Mouse (Mus musculus): ENCODE measurements at regions not wholly inside any gene's neighbourhood (a gene's known extent, or its start where the extent isn't known, plus 50 kb on each side); places are given as distances from the start of the nearest gene placed in this dataset.
"Not testable (repeated sequence)": the region's sequence is repeated elsewhere in the genome, so short reads cannot be mapped to it uniquely, and the experiment has no call there.

DNA sequence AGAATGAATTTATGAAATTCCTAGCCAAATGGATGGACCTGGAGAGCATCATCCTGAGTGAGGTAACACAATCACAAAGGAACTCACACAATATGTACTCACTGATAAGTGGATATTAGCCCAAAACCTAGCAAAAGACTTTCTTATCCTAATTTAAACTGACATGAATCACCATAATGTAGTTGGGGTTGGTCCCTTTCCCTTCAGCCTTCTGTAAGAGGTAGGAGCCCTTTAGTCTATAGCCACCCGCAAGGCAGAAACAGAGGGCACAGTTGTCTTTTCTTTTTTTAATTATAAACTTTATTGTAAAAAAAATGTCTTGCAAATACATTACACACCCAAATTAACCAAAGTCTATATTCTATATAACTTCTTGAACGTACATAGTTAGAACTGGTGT lies 81.3 kb downstream of the Ogfrl1 start:
- not testable (repeated sequence) for DNase-seq (ENCODE audit: extremely low spot score, low read depth, low spot score)

DNA sequence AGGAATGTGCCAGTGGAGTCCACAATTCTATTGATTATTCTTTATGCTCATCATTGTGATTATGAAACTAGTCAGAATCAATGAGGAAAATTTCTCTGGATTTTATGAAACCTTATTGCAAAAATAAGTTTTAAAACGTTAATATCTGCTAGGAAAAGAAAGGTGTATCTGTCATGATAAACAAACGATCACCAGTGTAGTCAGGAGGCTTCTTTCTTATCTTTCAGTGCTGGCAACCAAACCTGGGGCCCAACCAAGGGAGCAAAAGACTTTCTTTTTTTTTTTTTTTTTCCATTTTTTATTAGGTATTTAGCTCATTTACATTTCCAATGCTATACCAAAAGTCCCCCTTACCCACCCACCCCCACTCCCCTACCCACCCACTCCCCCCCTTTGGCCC lies 82.7 kb downstream of the Ogfrl1 start:
- not testable (repeated sequence) for DNase-seq (ENCODE audit: extremely low spot score, low read depth, low spot score)

DNA sequence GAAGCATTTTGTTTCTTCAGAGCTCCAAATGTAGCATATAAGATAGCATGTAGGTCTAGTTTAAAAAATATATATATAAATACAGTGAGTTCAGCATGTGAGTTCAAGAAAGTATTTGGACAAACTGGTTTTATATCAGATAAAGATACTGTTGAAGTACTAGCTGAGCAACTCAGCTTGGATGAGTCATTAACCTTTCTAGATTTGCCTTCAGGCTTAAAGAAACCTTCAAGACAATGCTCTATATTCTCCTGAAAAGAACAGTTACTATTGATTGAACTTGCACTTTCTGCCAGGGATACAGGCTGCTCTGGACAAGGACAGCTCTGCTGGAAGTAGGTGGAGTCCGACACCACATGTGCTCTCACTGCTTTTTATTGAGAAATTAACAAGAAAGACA lies 104.9 kb downstream of the Ogfrl1 start:
- no peak for DNase-seq (ENCODE audit: extremely low spot score, low read depth, low spot score)

DNA sequence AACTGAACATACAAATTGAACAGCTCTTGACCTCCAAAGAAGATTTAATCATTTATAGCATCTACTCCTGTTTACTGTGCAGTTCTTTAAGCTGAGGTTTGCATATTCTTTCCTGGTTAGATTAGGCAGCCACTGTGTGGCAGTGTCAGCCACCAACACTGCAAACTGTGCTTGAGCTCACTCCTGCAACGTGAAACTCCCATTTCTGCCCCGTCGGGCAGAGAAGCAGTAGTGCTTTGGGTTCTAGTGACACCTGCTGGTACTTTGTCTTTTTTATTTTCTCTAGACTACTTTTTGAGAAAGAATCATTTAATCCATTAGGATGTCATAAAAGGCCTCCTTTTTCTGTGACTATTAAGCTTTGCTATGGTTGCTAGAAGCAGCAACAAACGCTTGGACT lies 110.8 kb downstream of the Ogfrl1 start:
- no peak for DNase-seq (ENCODE audit: extremely low spot score, low read depth, low spot score)

DNA sequence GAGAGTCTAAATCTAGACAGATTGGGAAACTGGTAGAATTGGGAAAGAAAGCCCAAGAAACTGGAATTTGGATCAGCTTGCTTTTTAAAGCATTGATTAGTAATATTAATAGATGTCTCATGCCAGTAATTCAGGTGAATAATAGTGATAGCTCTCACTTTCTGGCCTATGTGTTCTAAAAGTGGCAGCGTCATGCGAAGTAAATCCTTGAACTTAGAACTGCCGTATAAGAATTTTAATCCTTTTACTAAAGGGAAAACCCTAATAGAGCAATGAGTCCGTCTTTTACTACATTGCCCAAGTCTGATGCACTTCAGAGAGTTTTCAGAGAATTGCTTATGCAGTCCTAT lies 114.7 kb downstream of the Ogfrl1 start:
- no peak for DNase-seq (ENCODE audit: extremely low spot score, low read depth, low spot score)

DNA sequence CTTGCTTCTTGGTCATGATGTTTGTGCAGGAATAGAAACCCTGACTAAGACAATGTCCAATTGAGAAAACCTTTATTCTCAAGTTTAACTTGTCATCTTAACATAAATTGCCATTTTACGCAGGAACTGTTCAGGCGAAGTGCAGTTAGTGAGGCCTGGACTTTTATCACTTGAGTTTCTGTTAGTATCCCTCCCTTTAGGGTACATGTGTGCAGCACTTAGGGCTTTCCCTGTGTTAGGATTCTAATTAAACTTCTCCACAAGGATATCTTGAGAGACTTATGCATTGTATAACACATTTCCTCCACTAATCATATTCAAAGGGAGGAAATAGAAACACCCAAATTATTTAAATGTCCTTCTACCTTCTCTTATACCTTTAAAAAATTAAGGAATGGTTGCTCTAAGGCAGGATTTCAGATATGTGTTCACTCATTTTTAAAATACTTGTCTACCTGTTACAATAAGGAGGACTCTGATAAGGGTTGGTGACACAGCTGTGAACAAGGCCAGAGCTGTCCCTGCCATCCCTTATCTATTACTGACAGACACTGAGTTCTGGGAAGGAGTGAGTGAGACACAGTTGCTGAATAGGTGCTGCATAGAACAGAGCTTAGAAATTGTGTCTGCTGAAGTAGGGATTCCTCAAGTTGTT lies 115.2 kb downstream of the Ogfrl1 start:
- no peak for DNase-seq (ENCODE audit: extremely low spot score, low read depth, low spot score)

DNA sequence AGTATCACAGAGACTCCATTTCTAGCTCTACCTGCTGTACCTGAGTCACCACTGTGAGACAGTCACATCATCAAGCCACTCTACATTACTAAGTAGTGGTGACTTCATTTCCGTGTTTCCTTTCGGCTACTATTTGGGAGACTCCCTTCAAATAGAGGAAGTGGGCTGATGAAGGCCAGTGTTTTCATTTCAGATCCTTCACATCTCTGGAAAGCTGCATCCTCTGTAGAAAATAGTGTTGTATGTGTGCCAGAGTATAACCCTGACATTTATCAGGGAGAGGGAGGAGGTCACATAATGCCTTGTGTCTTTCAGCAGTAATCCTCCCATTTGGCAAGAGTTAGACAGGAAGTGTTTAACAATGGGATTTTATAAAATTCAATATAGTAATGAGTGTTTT lies 117.7 kb downstream of the Ogfrl1 start:
- DNase-seq (ENCODE audit: extremely low spot score, low read depth, low spot score): no peak

DNA sequence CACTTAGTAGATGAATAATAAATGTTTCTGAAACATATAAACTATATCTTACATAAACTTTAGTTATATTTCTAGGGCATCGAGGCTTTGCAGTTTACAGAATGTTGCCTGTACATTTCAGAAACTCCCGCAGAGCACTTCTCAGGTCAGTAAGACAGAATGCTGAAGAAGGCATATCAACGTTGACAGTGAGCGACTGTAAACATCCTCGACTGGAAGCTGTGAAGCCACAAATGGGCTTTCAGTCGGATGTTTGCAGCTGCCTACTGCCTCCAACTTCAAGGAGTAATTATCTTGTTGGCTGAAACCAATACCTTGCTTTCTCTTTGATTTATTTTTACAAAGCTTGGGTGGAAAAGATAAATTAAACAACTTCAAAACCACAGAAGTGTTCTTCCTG lies 125.5 kb downstream of the Ogfrl1 start:
- DNase-seq (ENCODE audit: extremely low spot score, low read depth, low spot score): no peak

DNA sequence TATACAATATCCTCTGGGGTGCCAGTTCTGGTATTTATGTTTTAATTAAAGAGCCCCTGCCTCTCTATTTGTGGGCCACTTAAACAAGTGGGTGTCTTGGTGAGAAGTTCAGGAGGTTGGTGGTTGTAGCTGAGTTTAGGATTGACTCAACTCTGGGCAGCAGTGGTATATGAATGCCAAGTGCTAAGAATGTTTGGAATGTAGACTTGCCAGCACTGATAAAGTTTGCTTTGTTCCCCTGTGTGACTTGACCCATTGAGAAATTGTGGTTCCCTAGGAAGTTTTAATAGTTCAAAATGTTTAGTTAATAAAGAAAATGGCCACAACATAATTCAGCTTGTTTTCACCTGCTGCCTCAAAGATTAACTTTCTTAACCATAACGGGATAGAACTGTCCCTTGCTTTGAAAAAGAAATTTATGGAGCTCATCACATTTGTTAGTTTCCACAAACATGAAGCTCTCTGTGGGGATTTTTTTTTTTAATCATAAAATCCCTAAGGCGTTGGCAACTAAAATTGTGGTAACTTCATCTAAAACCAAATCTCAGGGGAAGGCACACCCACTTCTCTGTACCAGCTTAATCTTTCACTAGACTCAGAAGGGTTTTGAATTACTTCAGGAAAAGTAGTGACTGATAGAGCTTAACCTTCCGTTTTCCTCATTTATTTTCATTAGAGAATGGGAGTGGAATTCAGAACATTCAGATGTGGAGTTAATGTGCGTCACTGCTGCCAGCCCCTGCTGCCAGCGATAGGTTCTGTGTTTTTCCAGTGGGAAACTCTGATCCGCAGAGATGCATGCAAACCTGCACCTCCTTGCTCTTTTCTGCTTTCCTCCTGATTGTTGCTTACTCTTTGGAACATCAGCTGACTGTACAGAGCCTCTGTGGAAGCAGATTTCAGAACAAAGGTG lies 126.4 kb downstream of the Ogfrl1 start:
- DNase-seq (ENCODE audit: extremely low spot score, low read depth, low spot score): no peak

DNA sequence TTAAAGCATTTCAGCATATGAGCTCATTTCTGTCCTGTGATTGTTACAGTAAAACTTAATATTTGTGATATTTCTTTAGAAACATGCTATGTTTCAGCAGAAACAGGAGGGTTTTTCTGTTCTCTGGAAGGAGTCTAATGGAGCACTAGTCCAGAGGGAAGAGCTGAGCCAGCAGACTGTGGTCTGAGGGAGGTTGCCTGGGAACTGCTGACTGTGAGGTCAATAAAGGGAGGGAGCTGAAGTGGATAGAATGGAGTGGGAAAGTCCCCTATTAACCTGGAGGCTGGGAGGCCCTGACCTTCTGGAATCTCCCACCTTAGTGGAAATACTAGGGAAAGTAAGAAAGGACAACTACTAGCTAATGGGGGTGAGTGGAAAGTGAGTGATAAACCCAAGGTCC lies 129.5 kb downstream of the Ogfrl1 start:
- DNase-seq (ENCODE audit: extremely low spot score, low read depth, low spot score): no peak

DNA sequence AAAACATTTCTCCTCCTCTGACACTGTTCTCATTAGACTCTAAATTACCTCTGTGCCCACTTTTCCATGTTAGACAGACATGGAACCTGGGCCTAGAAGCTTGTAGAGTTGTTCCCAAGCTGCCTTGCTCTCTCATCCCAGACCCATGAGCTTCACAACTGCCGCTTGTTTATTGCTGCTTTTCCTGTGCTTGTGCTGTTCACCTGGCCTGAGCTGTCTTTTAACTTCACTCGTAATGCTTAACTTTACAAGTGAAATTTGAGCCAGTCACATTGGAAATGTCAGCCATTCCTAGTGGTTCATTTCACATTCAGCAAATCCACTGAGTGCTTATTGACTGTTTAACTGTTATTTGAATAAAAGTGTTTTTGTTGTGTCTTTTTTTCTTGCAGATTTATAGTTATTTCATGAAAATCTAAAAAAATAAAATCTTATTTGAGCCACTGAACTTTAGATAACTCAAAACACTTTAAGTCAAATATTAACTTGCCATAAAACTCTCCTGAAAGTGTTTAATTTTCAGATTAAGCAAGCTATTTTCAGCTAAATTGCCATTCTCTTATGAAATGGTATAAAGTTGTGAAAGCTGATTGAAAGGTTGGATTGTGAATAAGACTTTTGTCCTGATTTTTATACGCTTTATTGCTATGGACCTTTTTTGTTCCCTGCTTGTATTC lies 131.9 kb downstream of the Ogfrl1 start:
- no peak for DNase-seq (ENCODE audit: extremely low spot score, low read depth, low spot score)

DNA sequence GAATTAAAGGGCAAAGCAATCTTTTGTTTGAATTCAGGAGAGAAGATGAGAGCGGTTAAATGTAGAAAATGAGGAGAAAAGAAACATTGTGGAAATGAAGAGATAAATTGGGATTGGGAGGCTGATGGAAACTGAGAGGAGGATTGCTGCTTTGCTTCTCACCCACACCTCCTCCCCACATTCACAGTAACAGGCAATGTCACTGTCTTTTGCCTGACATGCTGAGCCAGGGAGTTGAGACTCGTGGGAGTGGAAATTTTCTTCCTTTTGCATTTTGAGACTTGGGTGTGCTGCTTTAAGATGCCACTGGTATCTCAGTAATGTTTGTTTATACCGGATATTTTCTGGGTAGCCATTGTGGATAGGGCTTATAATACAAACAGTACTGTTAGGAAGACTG lies 133.3 kb downstream of the Ogfrl1 start:
- DNase-seq (ENCODE audit: extremely low spot score, low read depth, low spot score): no peak

DNA sequence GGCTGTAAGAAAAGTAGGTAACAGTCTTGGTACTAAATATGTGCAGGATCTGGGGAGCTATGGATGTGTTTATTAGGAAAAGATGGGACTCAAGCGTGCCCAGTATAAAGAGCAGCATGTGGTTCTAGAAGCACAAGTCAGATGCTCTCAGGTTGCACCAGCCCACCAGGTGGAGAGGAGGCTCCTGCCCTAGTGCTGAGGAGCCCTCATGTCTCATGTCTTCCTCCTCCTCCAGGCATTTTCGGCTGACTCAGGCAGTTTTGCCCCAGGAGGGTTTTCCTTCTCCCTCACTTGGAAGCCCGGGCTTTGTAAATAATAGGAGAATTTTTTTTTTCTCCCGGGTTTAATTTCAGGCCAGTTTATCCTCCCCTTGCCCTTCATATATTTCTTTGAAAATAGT lies 133.8 kb downstream of the Ogfrl1 start:
- no peak for DNase-seq (ENCODE audit: extremely low spot score, low read depth, low spot score)

DNA sequence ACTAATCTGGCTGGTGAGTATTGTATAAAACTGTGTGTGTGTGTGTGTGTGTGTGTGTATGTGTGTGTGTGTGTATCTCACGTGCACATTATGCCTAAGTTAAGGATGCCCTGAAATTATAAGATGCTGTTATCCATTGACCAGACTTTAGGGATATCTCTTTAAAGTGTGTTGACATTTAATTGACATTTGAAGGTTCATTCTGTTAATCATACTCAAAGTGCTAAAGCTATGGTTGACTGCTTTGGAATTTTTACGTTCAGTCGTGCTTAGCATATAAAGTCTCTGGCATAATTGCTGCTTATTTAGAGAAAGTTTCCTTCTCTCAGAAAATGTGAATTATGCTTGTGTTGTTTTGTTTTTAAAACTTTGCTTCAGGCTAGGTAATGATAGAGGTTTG lies 135.9 kb downstream of the Ogfrl1 start:
- no peak for DNase-seq (ENCODE audit: extremely low spot score, low read depth, low spot score)

DNA sequence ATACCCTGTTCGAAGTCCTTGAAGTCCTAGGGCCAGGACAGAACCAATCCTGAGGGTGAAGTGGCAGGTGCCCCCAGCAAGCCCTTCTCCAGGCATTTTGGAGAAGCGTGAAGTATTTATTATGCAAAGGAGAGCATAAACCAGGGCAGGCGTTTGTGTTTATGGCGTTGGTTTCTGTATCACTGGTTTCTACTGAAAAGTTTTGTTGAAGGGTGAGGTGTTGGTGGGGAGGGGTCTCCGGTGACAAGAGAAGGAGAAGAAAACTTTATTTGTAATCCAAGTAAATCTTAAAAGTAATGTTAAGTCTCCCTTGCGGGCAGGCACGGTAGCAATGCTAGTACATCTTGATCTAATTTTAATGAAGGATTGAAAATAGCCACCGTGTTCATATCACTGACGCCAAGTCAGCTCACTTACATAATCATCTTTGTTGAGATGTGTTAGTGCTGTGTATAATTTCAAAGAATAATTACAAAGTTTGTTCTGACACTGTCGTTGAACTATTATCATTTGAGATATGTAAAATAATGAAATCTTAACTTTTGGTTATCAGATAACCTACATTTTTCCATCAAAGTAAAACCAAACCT lies 140.2 kb downstream of the Ogfrl1 start:
- DNase-seq (ENCODE audit: extremely low spot score, low read depth, low spot score): no peak

DNA sequence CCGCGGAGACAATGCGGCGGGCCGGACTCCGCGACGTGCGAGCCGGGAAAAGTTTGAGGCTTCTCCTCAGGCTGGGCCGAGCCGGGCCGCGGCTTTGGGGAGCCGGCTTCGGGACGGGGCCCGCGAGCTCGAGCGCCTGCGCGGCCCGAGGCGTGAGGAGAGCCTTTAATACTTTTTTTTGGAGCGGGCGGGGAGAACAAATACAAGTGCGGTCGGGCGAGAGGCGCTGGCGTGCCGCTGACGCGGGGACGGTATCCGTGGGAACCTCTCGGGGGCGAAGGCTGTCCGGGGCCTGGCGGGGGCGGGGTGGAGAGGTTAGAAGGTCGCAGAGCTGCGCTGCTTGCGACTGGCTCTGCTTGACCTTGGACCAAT lies 141.0 kb downstream of the Ogfrl1 start:
- no peak for DNase-seq (ENCODE audit: extremely low spot score, low read depth, low spot score)

DNA sequence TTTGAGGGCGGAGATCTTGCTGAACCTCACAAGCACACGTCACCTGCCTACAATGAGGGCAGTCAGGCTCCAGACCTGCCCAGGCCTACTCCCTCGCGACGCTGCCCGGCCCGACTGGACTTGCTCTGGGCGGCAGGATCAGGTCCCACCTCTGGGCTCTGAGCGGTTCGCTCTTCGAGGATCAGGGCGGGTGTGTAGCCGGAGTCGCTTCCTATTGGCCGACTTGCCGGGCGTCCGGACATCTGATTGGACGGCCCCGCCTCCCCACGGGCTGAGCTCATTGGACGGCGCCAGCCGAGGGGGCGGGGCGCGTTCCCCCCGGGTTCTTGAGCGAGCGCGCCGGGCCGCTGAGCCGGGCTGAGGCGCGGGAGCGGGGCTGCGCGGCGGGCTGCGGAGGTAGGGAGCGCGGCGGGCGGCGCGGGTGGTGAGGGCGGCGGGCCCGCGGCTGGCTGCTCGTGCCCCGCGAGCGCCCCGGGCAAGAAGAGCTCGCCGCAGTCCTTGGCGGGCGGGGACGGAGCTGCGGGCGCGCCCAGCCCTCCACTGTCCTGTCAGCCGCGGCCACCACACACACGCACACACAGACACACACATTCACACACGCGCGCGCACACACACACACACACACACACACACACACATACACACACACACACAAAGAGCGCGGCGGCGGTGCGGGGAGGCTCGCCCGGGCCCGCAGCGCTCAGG lies 141.5 kb downstream of the Ogfrl1 start:
- peak; percentile 73 for DNase-seq (ENCODE audit: extremely low spot score, low read depth, low spot score)

DNA sequence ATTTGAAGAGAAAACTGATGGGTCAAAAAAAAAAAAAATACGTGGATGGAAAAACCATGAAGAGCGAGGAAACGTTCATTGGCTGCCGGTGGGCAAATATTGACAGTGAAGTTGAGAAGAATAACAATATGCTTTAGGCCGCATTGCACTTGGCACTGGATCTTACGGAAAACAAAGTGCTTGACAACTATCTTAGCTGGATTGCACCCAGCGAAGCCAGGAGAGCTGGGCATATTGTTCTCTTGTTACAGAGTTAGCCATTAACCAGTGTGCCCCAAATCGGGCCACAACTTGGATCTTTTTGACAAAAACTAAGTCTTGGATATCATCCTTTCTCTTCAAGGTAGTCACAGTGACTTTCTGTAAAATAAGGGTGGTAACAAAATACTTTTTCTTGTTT lies 143.3 kb downstream of the Ogfrl1 start:
- no peak for DNase-seq (ENCODE audit: extremely low spot score, low read depth, low spot score)

DNA sequence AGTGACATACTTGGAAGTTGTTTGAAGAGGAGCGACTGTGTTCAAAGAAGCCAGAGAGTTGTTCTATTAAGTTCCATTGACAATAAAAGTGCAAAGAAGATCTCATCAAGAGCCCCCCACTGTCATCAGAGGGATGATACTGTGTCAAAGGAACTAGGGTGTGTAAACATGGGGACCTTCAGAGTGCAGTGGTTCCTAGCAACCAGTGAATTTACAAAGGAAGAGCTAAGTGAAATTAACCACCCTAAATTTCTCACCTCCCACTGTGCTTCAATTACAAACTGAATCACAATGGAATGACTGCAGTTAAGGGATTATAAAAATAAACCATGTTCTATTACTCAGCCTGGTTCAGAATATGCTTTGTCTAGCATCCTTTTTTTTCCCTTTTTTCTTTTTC lies 129.5 kb upstream of the 4933415F23Rik start:
- no peak for DNase-seq (ENCODE audit: extremely low spot score, low read depth, low spot score)

DNA sequence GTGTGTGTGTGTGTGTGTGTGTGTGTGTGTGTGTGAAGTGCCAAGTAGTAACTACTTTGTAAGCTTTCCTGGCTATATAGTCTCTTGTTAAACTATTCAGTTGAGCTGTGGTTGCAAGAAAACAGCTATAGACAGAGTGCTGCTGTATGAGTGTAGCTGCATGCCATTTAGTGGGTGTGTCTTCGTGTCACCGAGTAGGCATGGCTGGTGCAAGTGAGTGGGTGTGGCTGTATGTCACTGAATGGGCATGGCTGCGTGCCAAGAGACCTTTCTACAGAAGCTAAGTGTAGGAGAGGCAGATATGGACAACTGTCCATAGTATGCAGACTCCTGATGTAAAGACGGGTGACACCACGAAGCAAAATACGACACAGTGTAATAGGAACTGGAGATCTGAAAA lies 126.4 kb upstream of the 4933415F23Rik start:
- DNase-seq (ENCODE audit: extremely low spot score, low read depth, low spot score): no peak

DNA sequence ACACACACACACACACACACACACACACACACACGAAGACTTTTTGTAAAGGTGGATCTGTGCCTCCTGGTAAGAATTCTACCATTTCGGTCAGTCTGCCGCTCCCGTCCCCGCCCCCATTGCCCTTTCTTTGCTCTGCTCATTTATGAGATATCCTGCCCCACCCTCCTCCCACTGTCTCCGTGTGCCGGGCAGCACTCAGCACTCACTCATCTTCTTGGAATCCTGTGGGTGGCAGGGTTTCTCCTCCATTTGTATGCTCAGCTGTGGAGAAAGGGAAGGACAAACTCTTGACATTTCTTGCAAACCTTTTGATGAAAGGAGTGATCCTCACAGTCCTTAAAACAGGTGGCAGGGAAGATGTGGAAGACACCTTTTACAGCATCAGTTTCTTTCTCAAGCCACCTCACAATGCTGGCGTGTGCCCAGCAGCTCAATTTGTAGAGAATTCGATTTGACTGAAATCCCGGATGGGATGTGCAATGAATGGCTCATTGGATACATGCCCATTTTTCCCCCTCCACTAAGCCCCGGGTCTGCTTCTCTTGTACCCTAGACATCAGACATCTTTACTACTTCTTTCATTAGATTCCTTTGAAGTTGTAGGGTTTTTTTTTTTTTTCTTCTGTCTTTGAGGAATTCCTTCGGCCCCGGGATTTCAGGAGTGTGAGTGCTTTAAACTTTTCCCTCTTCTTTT lies 112.6 kb upstream of the 4933415F23Rik start:
- DNase-seq (ENCODE audit: extremely low spot score, low read depth, low spot score): no peak
